Mouse (Mus musculus): Measurements from ENCODE around the gene Tmem267.
"Not testable (repeated sequence)": the region's sequence is repeated elsewhere in the genome, so short reads cannot be mapped to it uniquely, and the experiment has no call there.

Gene Tmem267

DNA sequence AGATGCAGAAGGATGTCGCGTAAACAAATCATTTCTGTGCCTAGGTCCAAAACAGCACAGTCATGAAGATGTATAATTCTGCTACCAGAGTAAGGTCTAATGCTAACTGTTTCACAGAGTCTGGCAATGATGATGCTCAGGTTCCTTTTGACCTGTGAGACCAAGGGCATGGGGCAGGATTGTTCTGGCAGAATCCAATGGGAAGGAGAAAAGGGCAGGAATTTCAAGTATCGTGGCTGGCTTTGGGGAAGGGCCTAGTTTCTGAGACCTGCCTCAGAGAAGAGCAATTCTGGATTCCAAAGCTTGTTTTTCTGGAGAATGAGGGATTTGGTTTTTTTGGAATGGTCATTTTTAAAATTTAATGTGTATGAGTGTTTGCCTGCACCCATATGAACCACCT is 131.0 kb downstream of the Tmem267 start:
- DNase-seq (ENCODE audit: low spot score in 2 of 2): no peak

DNA sequence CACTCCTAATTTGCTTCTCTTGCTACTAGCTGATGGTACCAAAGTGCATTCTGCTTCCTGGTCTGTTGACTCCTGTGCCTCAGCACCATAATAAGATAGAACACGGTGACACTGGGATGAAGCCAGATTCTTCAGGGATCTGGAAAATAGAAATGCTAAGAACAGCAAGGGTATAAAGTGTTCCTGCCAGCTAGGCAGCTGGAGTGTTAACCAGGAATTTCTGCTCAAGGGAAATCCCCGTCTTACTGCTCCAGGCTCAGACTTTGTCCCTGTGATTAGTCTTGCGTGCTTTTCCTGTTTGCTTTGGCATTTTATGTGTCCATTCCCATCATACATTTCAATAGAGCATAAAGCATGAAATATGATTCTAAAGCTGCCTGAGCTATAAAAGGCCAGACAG is 131.9 kb downstream of the Tmem267 start:
- no peak for DNase-seq (ENCODE audit: low spot score in 2 of 2)

DNA sequence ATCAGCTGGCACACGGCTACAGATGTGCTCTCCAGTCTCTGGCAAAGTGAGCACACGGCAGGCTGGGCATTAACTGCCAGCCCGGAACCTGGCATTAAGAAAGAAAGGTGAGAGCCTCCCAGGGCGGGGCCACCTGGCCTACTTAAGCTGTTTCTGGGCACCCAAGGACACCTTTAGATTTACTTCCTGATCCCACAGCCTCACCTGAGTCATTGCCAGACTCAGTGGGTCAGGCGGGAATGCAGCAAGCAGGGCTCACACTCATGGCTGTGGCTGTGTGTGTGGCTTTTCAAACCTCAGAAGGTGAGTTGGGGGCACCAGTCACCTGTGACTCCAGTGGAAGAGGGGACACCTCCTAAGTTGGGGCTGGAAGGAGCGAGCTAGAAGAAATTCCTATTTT is 135.8 kb downstream of the Tmem267 start, which contains the start of gene Ccl28:
Ccl28 (plus strand) TSS at position 186 of the 400 bp plus-strand sequence.
- no peak for DNase-seq (ENCODE audit: low spot score in 2 of 2)

DNA sequence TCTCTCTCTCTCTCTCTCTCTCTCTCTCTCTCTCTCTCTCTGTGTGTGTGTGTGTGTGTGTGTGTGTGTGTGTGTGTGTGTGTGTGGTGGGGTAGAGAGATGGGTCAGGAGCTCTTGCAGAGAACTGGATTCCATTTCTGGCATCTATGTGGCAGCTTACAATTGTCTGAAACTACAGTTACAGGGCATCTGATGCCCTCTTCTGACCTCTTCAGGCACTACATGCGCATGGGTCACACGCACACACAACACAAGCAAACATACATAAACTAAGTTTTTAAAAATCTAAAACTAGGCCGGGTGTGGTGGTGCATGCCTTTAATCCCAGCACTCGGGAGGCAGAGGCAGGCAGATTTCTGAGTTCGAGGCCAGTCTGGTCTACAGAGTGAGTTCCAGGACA is 138.1 kb downstream of the Tmem267 start:
- not testable (repeated sequence) for DNase-seq (ENCODE audit: low spot score in 2 of 2)

DNA sequence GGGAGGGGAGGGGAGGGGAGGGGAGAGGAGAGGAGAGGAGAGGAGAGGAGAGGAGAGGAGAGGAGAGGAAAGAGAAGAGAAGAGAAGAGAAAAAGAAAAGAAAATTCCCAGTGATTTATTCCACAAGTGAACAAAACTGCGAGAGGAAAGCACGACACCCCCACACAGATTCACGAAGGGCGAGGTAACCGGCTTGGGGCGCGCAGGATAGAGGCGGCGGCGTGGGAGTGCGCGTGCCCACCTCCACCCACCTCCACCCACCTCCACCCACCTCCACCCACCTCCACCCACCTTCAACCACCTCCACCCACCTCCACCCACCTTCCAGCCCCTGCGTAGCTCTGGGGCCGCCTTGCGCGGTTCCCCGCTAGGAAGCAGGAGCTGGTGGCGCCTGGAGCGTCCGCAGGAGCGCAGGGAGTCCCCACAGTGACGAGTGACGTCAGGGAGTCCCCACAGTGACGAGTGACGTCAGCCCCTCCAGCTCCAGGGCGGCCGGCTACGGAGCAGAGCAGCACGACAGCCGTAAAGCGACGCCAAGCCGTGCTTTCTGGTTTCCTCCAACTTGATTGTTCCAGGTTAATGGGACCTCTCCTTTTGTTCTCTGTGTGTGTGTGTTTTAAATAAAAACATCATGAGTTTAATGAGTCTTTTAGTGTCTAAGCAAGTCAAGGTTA is 143.8 kb downstream of the Tmem267 start:
- peak; percentile 94 for DNase-seq (ENCODE audit: low spot score in 2 of 2)

DNA sequence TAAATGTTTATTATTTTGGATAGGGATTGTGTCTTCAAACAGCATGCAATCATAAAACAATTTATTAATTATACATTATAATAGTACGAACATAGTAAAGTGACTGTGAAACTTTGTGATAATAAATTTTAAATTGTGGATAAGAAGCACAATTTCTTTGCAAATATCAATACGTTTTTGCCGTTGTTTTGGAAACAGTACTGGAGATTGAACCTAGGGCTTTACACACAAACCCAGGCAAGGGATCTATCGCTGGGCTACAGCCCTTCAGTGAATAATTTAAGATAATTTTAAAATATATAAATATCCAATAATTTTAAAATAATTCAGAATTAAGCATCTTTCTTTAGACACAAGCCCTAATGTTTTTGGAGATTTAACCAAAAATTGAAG is 144.3 kb downstream of the Tmem267 start:
- DNase-seq (ENCODE audit: low spot score in 2 of 2): no peak

DNA sequence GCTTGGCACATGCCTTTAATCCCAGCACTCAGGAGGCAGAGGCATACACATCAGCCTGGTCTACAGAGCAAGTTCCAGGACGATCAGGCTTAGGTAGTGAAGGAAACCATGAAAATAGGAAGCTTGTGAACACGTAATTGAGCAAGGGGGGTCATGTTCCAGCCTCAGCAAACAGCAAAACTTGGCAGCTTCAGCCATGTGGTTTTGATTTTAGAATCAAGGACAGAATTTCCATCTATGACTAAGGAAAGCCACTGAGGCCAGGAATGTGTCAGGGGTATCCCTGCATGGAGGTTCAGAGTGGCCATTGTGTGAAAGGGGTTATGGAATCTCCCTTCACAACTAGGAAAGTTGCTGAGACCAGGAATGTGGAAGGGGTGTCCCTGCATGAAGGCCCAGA is 147.7 kb downstream of the Tmem267 start:
- no peak for DNase-seq (ENCODE audit: low spot score in 2 of 2)

DNA sequence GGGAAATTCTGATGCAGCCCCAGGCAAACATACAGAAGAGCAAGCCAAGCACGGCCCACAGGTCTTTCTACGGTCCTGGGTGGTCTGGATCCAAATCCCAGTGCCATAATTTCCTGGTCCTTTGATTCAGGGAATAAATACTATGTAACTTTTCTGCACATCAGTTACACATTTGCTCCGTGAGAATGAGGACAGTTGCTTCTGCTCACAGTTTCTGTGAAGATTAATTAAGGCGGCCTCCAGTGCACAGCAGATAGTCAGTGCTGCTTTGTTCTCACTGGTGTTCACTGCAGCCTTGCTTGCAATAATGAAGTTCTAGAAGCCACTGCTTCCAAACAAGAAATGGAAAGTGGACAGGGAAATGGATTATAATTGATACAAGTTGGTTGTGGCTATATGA is 150.0 kb downstream of the Tmem267 start:
- peak in 1 of 2 experiments; percentile 11 for DNase-seq (ENCODE audit: low spot score in 2 of 2)

DNA sequence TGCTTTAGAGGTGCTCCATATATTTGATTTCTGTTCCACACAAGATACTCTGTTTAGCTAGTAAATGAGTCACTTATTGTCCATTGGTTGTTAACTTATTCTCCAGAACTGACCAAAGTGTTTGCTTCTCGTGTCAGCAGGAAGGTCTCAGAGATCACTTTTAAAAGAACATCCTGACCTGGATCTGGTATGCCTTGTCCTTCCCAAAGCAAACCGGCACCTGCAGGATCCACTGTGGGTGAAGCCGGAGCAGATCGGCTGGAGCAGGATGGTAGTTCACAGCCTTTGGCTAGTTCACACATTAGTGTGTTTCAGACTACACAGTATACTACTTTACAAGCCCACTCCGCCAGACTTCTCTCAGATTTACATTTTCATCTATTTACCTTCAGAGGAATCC is 150.6 kb downstream of the Tmem267 start:
- peak in 1 of 2 experiments; percentile 12 for DNase-seq (ENCODE audit: low spot score in 2 of 2)

DNA sequence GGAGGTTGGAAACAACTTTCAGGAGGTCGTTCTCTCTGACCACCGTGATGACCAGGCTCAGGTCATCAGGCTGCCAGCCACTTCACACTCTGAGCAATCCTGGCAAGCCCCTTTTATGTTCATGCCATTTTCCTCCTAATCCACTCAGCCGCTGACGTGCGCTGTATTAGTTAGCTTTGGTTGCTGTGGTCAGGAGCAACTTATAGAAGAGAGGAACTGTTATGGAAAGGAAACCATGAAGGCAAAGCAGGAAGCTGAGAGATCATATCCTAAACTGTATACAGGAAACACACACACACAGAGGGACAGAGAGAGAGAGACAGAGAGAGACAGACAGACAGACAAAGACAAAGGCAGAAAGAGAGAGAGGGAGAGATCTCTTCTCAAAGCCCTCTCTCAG is 151.5 kb downstream of the Tmem267 start:
- DNase-seq (ENCODE audit: low spot score in 2 of 2): peak in 1 of 2 experiments; percentile 9

DNA sequence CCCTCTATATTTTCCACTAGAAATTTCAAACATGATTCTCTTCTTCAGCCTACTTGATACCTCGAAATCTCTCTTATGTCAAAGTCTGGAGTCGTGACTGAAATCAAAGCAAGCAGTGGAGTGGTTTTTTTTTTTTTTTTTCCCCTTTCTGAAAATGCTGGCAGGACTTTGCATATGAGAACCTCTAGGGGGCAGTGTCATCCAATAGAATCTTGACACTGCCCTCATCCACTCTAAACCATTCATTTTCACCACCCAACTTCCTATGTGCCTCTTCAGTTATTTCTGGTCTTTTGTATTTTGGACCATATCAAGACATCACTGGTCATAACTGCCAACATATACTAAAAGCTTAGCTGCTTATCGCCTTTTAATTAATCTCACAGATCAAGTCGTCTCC is 152.7 kb downstream of the Tmem267 start:
- peak; percentile 28 to 33 for DNase-seq (ENCODE audit: low spot score in 2 of 2)

DNA sequence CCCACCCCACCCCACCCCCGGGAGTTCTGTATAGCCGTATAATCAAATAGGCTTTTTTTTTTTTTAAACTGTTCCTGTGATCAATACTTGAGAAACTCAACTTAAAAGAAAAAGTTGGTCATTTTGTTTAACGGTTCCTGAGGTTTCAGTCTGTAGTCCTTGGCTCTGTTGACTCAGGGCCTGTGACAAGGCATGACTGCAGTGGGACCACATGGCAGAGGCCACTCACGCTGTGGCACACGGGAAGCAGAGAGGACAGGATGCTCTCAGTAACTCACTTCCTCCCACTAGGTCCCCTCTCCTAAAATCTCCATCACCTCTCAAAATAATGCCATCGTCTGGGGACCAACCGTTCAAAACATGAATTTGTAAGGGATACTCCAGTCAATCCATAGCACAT is 153.3 kb downstream of the Tmem267 start:
- peak in 1 of 2 experiments; percentile 15 for DNase-seq (ENCODE audit: low spot score in 2 of 2)

DNA sequence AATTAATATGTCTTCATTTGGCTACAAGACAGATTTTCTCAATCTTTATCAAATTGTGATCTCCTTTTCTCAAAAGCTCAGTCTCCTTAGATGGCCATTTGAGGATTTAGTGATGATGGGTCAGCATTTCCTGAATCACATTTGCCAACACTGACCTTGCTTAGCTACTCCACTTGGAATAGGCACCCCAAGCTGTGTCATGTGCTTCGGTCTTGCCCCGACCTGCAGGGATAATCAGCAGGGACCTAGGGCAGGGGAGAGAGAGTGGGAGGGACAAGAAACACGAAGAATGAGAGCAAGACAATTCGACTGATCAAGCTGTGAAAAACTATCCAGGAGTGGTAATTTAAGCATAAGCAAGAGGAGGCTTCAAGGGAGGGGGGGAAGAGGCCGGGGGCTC is 156.9 kb downstream of the Tmem267 start:
- no peak for DNase-seq (ENCODE audit: low spot score in 2 of 2)

DNA sequence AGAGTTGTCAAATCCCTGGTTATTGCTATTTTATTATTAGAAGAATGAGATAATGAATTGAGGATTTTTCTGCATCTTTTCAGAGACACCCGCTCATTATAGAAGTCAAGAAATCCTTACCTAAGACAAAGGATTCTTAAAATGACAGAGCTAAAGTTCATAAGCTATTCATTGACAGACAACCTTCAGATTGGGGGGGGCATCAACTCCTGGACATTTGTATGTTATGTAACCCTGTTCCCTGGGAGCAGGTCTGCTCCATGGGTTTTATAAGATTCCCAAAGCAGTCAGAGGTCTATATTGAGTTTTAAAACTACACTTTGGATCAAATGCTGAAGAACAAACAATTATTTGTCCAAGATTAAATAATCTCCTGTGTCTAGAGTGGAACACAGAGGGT is 158.7 kb downstream of the Tmem267 start:
- DNase-seq (ENCODE audit: low spot score in 2 of 2): no peak

DNA sequence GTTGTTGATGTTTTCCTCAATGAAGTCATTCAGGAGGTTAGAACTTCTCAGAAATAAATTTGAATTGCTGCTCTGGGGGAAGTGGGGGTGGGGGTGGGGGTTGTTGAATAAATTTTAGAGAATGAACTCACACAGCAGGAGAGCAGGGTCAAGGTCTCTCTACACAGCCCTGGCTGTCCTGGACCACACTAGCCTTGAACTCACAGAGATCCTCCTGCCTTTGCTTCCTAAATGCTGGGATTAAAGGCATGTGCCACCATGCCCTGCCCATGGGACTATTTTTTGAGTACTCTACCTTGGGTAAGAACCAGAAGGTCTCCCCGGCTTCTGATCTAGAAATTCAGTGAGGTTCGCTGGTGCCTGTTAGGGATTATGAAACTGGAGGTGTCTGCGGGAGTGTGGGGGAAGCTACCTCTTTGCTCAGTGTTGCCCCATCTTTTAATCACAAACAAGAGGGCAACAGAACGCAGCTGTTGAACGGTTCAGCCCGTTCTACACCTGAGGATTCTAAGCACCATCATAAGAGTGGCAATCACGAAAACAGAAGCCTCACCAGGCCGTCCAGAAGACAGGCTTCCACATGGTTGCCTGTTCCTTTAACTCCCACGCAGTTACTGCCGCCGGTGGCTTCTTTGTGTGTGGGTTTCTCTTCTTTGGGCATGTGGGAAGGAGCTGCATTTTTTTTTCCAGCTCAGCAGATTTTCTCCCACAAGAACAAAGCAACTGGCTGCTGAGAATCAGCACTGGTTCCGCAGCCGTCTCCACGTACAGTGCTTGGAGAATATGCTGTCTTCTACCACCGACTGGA is 161.3 kb downstream of the Tmem267 start:
- DNase-seq (ENCODE audit: low spot score in 2 of 2): peak; percentile 50 to 70

DNA sequence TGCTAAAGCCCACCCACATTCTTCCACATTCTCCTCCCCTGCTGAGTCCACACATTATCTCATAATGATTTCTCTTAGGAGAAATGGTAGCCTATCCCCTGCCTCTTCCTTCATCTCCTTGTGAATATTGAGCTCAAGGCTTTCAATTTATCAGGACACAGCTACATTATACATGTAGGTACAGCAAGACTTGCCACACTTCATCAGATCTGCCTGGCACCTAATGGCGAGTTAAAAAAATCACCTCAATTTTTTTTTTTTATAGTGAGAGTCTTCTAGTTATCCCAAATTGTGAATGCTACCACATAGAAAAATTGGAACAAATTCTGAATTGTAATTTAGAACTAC is 161.8 kb downstream of the Tmem267 start:
- DNase-seq (ENCODE audit: low spot score in 2 of 2): no peak

DNA sequence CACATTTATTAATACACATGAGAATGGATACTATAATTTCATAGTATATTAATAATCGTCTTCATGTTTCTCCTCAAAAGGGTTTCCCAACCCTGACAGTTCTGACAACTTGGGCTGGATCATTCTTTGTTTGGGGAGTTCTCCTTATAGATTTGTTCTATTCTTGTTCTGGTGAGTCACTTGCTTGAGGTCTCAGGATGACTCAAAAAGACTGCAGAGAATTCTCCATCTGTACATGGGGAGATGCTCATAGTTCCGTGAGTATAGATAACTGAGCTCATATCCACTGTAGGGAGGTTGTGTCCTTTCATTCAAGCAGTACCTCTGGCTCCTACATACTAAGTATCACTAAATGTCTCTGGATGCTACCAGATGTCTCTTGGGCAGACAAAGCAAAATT is 166.9 kb downstream of the Tmem267 start:
- no peak for DNase-seq (ENCODE audit: low spot score in 2 of 2)

DNA sequence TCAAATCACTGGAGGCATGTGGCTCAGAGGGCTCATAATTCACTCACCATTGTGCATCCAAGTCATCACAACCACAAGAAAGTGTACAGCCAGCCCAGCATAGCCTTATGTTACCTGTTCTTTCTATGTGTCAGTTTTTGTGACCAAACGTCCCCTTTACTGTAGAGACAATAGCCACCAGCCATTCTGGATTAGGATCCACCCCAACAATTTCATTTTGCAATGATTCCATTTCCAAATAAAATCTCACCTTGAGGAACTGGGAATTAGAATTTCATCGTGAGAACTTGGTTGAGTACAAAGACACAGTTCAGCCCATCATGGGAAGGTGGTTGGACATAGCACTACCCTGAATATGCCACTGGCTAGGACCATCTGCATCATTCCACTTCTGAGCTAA is 168.4 kb downstream of the Tmem267 start:
- no peak for DNase-seq (ENCODE audit: low spot score in 2 of 2)

DNA sequence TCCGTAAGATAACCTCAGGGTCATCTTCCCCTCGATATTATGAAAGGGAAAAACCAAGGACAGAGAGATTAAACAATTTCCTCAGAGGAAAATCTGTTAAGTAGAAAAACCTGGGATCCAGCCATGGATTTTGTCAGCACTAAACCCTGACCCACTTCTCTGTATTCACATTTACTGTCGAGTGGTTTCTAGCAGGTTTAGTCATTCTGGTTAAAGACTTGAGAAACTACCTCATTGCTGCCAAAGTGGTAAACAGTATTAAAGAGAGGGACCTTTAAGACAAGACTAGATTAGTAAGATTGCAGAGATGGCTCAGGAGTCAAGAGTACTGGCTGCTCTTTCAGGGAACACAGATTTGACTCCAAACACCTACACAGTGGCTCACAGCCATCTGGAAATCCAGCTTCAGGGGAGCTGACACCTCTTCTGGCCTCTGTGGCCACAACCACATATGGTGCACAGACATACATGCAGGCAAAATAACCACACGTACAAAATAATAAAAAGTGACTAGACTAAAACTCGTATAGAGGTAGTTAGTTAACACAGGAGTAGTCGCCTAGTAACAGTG is 169.1 kb downstream of the Tmem267 start:
- DNase-seq (ENCODE audit: low spot score in 2 of 2): no peak

Measured in right cerebral cortex, postnatal 10 days (tissue).